Mouse (Mus musculus): ENCODE data around the gene Tmem102. TPM values are rescaled to one million over a fixed set of nuclear protein-coding genes. Genes with fewer than 3 reads are reported as not detected.

Tmem102 gene
- polyA plus RNA-seq, 1 experiment from 2014 or later = 10.0 TPM

- H3K9me3 ChIP-seq (replicated peaks) = no peaks in the 10 kb centered on the region
- no peaks in the 10 kb centered on the region for H3K27me3 ChIP-seq
- no peak overlapping the region for H3K27ac ChIP-seq (replicated peaks)
- WGBS = 91% methylated on average over 8 of the region's 8 CpGs
- H3K4me2 ChIP-seq (replicated peaks) = no peak overlapping the region
- ATAC-seq (ENCODE audit: insufficient number of reproducible peaks, low FRiP score, low TSS enrichment, low read depth) = no peak
- no peak overlapping the region for H3K4me3 ChIP-seq (replicated peaks)
- no peaks in the 10 kb centered on the region for H3K4me1 ChIP-seq
- H3K9ac ChIP-seq = no peak overlapping the region
- H3K36me3 ChIP-seq = no peaks in the 10 kb centered on the region
Observed at GRCm38 (mm10) chr11:69818871-69819270, 13.4 kb upstream of the Tmem102 start.

DNA sequence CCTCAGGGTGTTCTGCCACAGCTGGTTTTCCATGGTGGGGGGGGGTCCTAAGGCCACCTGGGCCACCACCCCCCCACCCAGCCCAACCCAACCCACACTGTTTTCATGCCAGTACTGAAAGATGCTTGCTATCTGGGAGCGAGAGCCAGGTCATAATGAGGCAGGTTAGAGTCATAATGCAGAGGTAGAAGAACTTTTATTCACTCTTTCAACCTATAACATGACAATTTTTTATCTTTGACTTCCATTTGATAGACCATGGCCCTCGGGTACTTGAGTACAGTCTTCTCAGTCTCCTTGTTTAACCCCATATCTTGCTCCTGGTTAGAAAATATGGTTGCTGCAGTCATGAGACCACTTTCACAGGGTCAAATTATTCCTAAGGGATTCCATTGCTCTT, 12.9 kb upstream of the Tmem102 start, which contains the start of gene Spem2:
Gene Spem2 (minus strand): TSS at position 101 of the 400 bp plus-strand sequence.
- Histone ChIP-seq H3K4me3 (replicated peaks) (no peak within 1 kb of the TSS), H3K9ac (no peak within 1 kb of the TSS), H3K4me2 (replicated peaks) (no peak within 1 kb of the TSS), H3K27me3 (no peaks in the 10 kb centered on the region), H3K27ac (replicated peaks) (no peak within 1 kb of the TSS), H3K9me3 (replicated peaks) (no peaks in the 10 kb centered on the region), H3K4me1 (no peaks in the 10 kb centered on the region), H3K36me3 (no peaks in the 10 kb centered on the region)
- ATAC-seq (ENCODE audit: insufficient number of reproducible peaks, low FRiP score, low TSS enrichment, low read depth) = no peak
- WGBS = 89% methylated on average over 2 of the region's 2 CpGs

DNA sequence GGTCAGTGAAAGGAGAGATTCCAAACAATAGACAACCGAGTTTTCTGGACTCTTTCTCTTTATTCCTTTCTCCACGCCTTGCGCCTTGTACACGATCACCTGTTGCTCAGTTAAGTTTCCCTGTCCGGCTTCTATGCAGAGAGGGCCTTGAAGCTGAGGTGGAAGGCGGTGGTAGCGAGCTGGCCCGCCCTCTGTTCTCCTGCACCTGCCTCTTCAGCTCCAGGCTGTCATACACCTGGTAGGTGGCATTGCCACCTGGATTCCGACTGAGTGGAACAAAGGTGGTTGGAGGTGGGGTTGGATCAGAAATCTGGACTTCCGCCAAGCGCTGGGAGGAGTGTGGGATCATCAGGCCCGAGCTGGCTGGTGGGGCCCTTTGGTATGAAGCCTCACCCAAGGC, 11.1 kb upstream of the Tmem102 start:
- Histone ChIP-seq H3K9me3 (replicated peaks) (no peaks in the 10 kb centered on the region), H3K4me1 (no peaks in the 10 kb centered on the region), H3K4me3 (replicated peaks) (no peak overlapping the region), H3K27ac (replicated peaks) (no peak overlapping the region), H3K9ac (no peak overlapping the region), H3K4me2 (replicated peaks) (no peak overlapping the region), H3K27me3 (no peaks in the 10 kb centered on the region), H3K36me3 (no peaks in the 10 kb centered on the region)
- no peak for ATAC-seq (ENCODE audit: insufficient number of reproducible peaks, low FRiP score, low TSS enrichment, low read depth)
- 87% methylated on average over 12 of the region's 12 CpGs for WGBS

DNA sequence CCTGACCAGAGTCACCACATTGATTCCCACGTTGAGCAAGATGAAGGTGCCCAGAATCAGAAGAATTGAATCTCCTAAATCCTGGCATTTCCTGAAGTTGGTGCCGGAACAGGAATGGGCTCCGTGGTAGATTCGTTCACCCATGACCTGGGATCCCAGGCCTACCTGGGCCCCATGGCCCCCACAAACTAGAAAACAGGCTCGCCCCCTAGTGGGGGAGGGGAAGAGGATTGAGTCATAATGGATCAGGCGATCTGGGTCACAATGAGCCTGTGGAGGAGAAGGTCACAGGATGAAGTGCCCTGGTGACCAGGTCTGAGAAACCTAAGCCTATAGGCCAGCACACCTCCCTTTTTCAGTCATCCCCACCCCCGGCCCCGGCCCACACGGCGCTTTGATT, 9.7 kb upstream of the Tmem102 start, which contains the start of gene Gm39566:
Gene Gm39566 (minus strand): TSS at position 144 of the 400 bp plus-strand sequence.
- Histone ChIP-seq H3K4me2 (replicated peaks) (no peak within 1 kb of the TSS), H3K27ac (replicated peaks) (no peak within 1 kb of the TSS), H3K4me1 (no peaks in the 10 kb centered on the region), H3K4me3 (replicated peaks) (no peak within 1 kb of the TSS), H3K9ac (no peak within 1 kb of the TSS), H3K36me3 (no peaks in the 10 kb centered on the region), H3K27me3 (no peaks in the 10 kb centered on the region), H3K9me3 (replicated peaks) (no peaks in the 10 kb centered on the region)
- WGBS = 61% methylated on average over 10 of the region's 10 CpGs
- ATAC-seq (ENCODE audit: insufficient number of reproducible peaks, low FRiP score, low TSS enrichment, low read depth) = no peak

- no peak for ATAC-seq (ENCODE audit: insufficient number of reproducible peaks, low FRiP score, low TSS enrichment, low read depth)
- H3K36me3 ChIP-seq = no peaks in the 10 kb centered on the region
- peaks cover 5% of the 10 kb centered on the region; the same call in 1 of the 2 replicates for H3K27me3 ChIP-seq
- H3K4me1 ChIP-seq = no peaks in the 10 kb centered on the region
- H3K4me3 ChIP-seq (replicated peaks) = no peak overlapping the region
- H3K27ac ChIP-seq (replicated peaks) = no peak overlapping the region
- H3K9me3 ChIP-seq (replicated peaks) = no peaks in the 10 kb centered on the region
- no peak overlapping the region for H3K9ac ChIP-seq
- H3K4me2 ChIP-seq (replicated peaks) = no peak overlapping the region
Observed at GRCm38 (mm10) chr11:69810280-69810679, 4.9 kb upstream of the Tmem102 start.

GRCm38 (mm10) chr11:69807641-69808040, 2.2 kb upstream of the Tmem102 start:
- Histone ChIP-seq H3K4me2 (replicated peaks) (no peak overlapping the region), H3K9me3 (replicated peaks) (no peaks in the 10 kb centered on the region), H3K9ac (no peak overlapping the region), H3K4me3 (replicated peaks) (no peak overlapping the region), H3K27ac (replicated peaks) (no peak overlapping the region), H3K36me3 (no peaks in the 10 kb centered on the region), H3K27me3 (peaks cover 17% of the 10 kb centered on the region), H3K4me1 (peaks cover 26% of the 10 kb centered on the region)
- 68% methylated on average over 2 of the region's 2 CpGs for WGBS
- ATAC-seq (ENCODE audit: insufficient number of reproducible peaks, low FRiP score, low TSS enrichment, low read depth) = no peak

DNA sequence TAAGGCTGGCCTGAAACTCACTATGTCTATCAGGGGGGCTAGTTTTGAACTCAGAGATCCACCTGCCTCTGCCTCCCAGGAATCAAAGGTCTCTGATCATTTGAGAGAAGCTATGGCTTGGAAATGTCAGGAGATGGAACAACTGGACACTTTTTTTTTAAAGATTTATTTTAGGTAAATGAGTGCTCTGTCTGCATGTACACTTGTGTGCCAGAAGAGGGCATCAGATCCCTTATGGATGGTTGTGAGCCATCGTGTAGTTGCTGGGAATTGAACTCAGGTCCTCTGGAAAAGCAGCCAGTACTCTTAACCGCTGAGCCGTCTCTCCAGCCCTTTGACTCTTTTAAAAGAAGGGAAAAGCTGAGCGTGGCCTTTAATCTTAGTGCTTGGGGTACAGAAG, 954 bp upstream of the Tmem102 start:
- 74% methylated on average over 4 of the region's 4 CpGs for WGBS
- peaks cover 22% of the 10 kb centered on the region for H3K27me3 ChIP-seq
- H3K4me1 ChIP-seq = peaks cover 39% of the 10 kb centered on the region

DNA sequence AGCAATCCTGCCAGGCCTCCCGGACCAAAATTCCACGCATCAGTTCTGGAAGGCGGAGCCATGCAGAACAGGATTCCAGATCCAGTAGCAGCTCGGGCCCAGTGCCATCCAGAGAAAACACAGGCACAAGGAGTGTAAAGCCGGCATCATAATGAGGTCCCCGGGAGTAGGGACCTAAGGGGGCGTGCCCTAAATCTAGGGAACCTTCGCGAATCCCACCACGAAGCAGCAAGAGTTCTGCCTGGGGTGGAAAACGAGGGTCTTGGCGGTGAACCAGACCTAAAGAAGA, 828 bp downstream of the Tmem102 start:
- Histone ChIP-seq H3K4me2 (replicated peaks) (peak overlapping the region; percentile 97), H3K27me3 (peaks cover 22% of the 10 kb centered on the region), H3K9me3 (replicated peaks) (no peaks in the 10 kb centered on the region), H3K27ac (replicated peaks) (no peak overlapping the region), H3K36me3 (no peaks in the 10 kb centered on the region), H3K4me3 (replicated peaks) (peak overlapping the region; percentile 63), H3K4me1 (peaks cover 57% of the 10 kb centered on the region), H3K9ac (peak overlapping the region; percentile 12; the same call in 1 of the 2 replicates)
- 4% methylated on average over 12 of the region's 12 CpGs for WGBS
- ATAC-seq (ENCODE audit: insufficient number of reproducible peaks, low FRiP score, low TSS enrichment, low read depth) = no peak

More for the DNA sequence above, 954 bp upstream of the Tmem102 start:
- Histone ChIP-seq H3K4me2 (replicated peaks) (no peak overlapping the region), H3K4me3 (replicated peaks) (no peak overlapping the region), H3K9me3 (replicated peaks) (no peaks in the 10 kb centered on the region), H3K27ac (replicated peaks) (no peak overlapping the region), H3K9ac (no peak overlapping the region), H3K36me3 (no peaks in the 10 kb centered on the region)
- no peak for ATAC-seq (ENCODE audit: insufficient number of reproducible peaks, low FRiP score, low TSS enrichment, low read depth)

- Histone ChIP-seq H3K9ac (peak overlapping the region; percentile 55), H3K4me1 (peaks cover 62% of the 10 kb centered on the region), H3K4me3 (replicated peaks) (peak overlapping the region; percentile 63), H3K27me3 (peaks cover 22% of the 10 kb centered on the region), H3K4me2 (replicated peaks) (peak overlapping the region; percentile 97), H3K36me3 (no peaks in the 10 kb centered on the region), H3K27ac (replicated peaks) (peak overlapping the region; percentile 77), H3K9me3 (replicated peaks) (no peaks in the 10 kb centered on the region)
- ATAC-seq (ENCODE audit: insufficient number of reproducible peaks, low FRiP score, low TSS enrichment, low read depth) = peak; percentile 39
- WGBS = 2% methylated on average over 60 of the region's 60 CpGs
Observed at GRCm38 (mm10) chr11:69803786-69804651, 1.4 kb downstream of the Tmem102 start.

DNA sequence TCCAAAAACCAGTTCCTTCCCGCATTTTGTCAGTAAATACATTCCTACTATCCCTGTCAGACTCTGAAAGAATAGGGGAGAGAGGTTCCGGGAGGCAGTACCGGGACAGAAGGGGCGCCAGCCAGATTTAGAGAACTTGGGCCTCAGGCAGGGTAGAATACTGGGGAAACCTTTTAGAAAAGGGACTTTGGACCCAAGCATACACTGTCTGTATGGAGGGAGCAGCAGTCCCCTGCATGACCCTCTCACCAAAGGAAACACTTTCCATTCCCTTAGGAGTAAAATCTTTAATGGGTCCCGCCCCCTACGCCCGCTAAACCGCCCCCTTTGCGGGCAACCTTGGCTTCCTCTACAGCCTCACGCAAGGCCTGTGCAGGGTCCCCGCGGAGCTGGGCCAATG, 2.1 kb downstream of the Tmem102 start:
- Histone ChIP-seq H3K27ac (replicated peaks) (peak overlapping the region; percentile 77), H3K4me2 (replicated peaks) (peak overlapping the region; percentile 97), H3K4me1 (peaks cover 62% of the 10 kb centered on the region), H3K36me3 (no peaks in the 10 kb centered on the region), H3K9ac (peak overlapping the region; percentile 55), H3K27me3 (peaks cover 22% of the 10 kb centered on the region), H3K9me3 (replicated peaks) (no peaks in the 10 kb centered on the region), H3K4me3 (replicated peaks) (peak overlapping the region; percentile 63)
- 5% methylated on average over 12 of the region's 12 CpGs for WGBS
- no peak for ATAC-seq (ENCODE audit: insufficient number of reproducible peaks, low FRiP score, low TSS enrichment, low read depth)

DNA sequence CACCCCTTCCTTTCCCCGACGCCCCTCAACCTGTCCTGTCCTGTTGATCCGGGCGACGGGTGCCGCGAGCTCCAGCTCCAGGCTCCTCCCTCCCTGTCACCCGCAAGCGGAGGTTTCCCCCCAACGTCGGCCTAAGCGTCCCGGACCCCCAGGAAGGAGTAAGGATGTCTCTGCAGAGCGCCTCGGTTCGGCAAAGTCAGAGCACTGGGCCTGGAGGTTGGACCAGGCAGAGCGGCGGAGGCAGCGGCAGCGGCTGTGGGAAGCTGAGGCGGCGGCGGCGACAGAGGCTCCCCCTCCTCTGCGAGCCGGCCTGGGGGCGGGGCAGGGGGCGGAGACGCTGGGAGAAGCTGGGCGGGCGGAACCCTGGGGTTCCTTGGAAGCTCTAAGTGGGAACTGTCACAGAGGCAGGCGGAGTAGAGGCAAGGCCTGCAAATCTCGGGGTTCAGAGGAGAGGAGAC, 2.7 kb downstream of the Tmem102 start:
- Histone ChIP-seq H3K27me3 (peaks cover 26% of the 10 kb centered on the region), H3K4me2 (replicated peaks) (peak overlapping the region; percentile 97), H3K4me3 (replicated peaks) (peak overlapping the region; percentile 63), H3K9me3 (replicated peaks) (no peaks in the 10 kb centered on the region), H3K27ac (replicated peaks) (peak overlapping the region; percentile 77), H3K9ac (peak overlapping the region; percentile 54), H3K36me3 (no peaks in the 10 kb centered on the region), H3K4me1 (peaks cover 62% of the 10 kb centered on the region)
- WGBS = under 1% methylated on average over 31 of the region's 33 CpGs
- peak; percentile 64 for ATAC-seq (ENCODE audit: insufficient number of reproducible peaks, low FRiP score, low TSS enrichment, low read depth)

Measured in embryonic facial prominence, embryonic 15.5 days (tissue).